Mouse (Mus musculus): ENCODE data around the gene Hs3st5.

Hs3st5 gene

GRCm38 (mm10) chr10:36805265-36805664, 298.7 kb downstream of the Hs3st5 start:
- DNase-seq, result no peak

- DNase-seq, result no peak
These were observed 299.2 kb downstream of the Hs3st5 start for GRCm38 (mm10) chr10:36805788-36806187.

- DNase-seq, result no peak
These were observed 300.4 kb downstream of the Hs3st5 start for GRCm38 (mm10) chr10:36807007-36807406.

GRCm38 (mm10) chr10:36818867-36819266, 312.3 kb downstream of the Hs3st5 start:
- no peak for DNase-seq

GRCm38 (mm10) chr10:36829079-36829478, 322.5 kb downstream of the Hs3st5 start:
- no peak for DNase-seq

GRCm38 (mm10) chr10:36832204-36832603, 325.6 kb downstream of the Hs3st5 start:
- DNase-seq, result no peak

- DNase-seq, result peak; percentile 28
These were observed 327.6 kb downstream of the Hs3st5 start for GRCm38 (mm10) chr10:36834224-36834623.

GRCm38 (mm10) chr10:36835836-36836516, 329.4 kb downstream of the Hs3st5 start:
- DNase-seq, result peak; percentile 6

- no peak for DNase-seq
These were observed 343.6 kb downstream of the Hs3st5 start for GRCm38 (mm10) chr10:36850231-36850630.

GRCm38 (mm10) chr10:36862127-36862895, 355.7 kb downstream of the Hs3st5 start:
- no peak for DNase-seq

All from kidney, adult 18-20 months (tissue).